Mouse (Mus musculus): ENCODE results near the gene Rbm3. TPM values are rescaled to one million over a fixed set of nuclear protein-coding genes. Genes with fewer than 3 reads are reported as not detected.
A peak's percentile ranks its signal among the peaks of the same experiment; 100 is the strongest.
"Not testable (repeated sequence)": the region's sequence is repeated elsewhere in the genome, so short reads cannot be mapped to it uniquely, and the experiment has no call there.

Gene Rbm3
- polyA plus RNA-seq, 1 experiment from 2014 or later = 421 TPM

- Histone ChIP-seq H3K4me2 (no peak overlapping the region), H3K27ac (no peak overlapping the region), H3K9me3 (no peaks in the 10 kb centered on the region), H3K4me1 (no peaks in the 10 kb centered on the region), H3K27me3 (replicated peaks) (no peaks in the 10 kb centered on the region), H3K4me3 (replicated peaks) (no peak overlapping the region), H3K36me3 (peaks cover 5% of the 10 kb centered on the region; the same call in 1 of the 2 replicates), H3K9ac (no peak overlapping the region)
- no peak for ATAC-seq (ENCODE audit: insufficient read depth, low FRiP score, low read depth)
- 81% methylated on average over 6 of the region's 6 CpGs for WGBS
These were observed 21.7 kb downstream of the Rbm3 start for GRCm38 (mm10) chrX:8123821-8124470.

DNA sequence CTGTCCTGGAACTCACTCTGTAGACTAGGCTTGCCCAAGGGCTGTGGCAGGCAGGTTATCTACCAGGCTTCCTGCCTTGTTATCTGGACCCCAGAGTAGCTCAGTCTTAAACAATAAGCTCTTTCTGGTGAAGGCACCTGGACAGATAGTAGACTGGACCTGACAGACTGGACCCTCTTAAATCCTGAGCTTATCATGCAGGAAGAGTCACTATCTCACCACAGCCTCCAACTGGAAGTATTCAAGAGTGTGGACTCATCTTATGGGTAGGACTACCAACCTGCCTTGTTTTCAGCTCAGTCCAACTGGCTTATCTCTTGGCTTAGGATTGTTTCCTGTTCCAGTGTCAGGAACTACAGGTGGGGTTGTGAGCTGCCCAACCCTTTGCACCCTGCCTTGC, 28.4 kb downstream of the Rbm3 start:
- H3K9ac ChIP-seq = no peak overlapping the region
- no peak overlapping the region for H3K4me3 ChIP-seq (replicated peaks)
- no peaks in the 10 kb centered on the region for H3K36me3 ChIP-seq
- no peaks in the 10 kb centered on the region for H3K4me1 ChIP-seq
- H3K27me3 ChIP-seq (replicated peaks) = no peaks in the 10 kb centered on the region
- no peaks in the 10 kb centered on the region for H3K9me3 ChIP-seq
- H3K4me2 ChIP-seq = no peak overlapping the region
- H3K27ac ChIP-seq = no peak overlapping the region
- ATAC-seq (ENCODE audit: insufficient read depth, low FRiP score, low read depth) = no peak

- Histone ChIP-seq H3K9me3 (no peaks in the 10 kb centered on the region), H3K27ac (no peak overlapping the region), H3K36me3 (no peaks in the 10 kb centered on the region), H3K4me1 (no peaks in the 10 kb centered on the region), H3K4me3 (replicated peaks) (no peak overlapping the region), H3K4me2 (no peak overlapping the region), H3K27me3 (replicated peaks) (no peaks in the 10 kb centered on the region), H3K9ac (no peak overlapping the region)
- WGBS = 77% methylated on average over 4 of the region's 4 CpGs
- no peak for ATAC-seq (ENCODE audit: insufficient read depth, low FRiP score, low read depth)
These were observed 30.4 kb downstream of the Rbm3 start for GRCm38 (mm10) chrX:8115275-8115674.

DNA sequence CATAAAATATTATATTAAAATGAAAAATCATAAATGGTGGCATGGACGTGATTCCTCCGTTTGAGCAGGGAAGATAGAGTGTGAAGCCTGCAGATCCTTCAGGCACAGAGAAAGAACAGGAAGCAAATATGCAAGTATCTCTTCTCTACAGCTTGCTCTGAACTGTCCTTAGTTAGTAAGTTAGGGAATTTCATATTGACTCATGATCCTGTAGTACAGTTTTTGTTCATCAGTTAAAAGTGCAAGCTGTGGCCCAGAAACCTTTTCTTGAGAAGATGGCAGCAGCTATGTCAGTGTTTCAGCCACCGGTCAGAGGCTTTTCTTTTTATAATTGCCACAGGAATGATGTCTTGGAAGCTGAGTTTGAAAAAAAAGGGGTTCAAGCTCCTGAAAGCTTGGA, 40.7 kb downstream of the Rbm3 start:
- 89% methylated on average over 3 of the region's 3 CpGs for WGBS
- Histone ChIP-seq H3K9me3 (no peaks in the 10 kb centered on the region), H3K27me3 (replicated peaks) (no peaks in the 10 kb centered on the region), H3K36me3 (no peaks in the 10 kb centered on the region), H3K9ac (no peak overlapping the region), H3K4me2 (no peak overlapping the region), H3K4me1 (no peaks in the 10 kb centered on the region), H3K27ac (no peak overlapping the region), H3K4me3 (replicated peaks) (no peak overlapping the region)
- no peak for ATAC-seq (ENCODE audit: insufficient read depth, low FRiP score, low read depth)

GRCm38 (mm10) chrX:8102213-8102668, 43.4 kb downstream of the Rbm3 start:
- WGBS = 58% methylated on average over 7 of the region's 7 CpGs

DNA sequence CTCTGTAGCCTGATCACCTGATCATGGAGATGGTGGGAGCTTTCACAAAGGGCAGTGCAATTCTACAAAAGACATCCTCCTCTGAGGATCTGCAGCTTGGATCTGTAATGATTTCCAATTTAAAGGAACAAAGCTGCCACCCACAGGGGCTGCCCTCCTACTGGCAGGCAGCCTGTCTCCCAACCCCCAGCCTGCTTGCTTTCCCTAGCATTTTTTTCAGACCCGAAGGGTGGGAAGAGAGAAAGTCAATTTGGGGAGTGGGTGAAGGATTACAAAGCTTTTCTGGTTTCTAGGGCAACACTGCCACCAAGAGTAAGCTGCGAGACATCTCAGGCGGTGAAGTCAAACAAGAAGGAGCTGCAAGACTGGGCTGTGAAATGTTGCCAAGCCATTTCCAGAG, 44.7 kb downstream of the Rbm3 start:
- Histone ChIP-seq H3K27ac (no peak overlapping the region; the same call in 1 of the 2 replicates), H3K4me2 (no peak overlapping the region)

More at GRCm38 (mm10) chrX:8102213-8102668, 43.4 kb downstream of the Rbm3 start:
- no peaks in the 10 kb centered on the region for H3K4me1 ChIP-seq
- H3K9me3 ChIP-seq = no peaks in the 10 kb centered on the region
- H3K4me3 ChIP-seq (replicated peaks) = no peak overlapping the region
- no peak overlapping the region for H3K9ac ChIP-seq
- H3K4me2 ChIP-seq = no peak overlapping the region
- H3K36me3 ChIP-seq = no peaks in the 10 kb centered on the region
- H3K27ac ChIP-seq = no peak overlapping the region
- peak; percentile 63; the same call in 1 of the 2 replicates for ATAC-seq (ENCODE audit: insufficient read depth, low FRiP score, low read depth)
- H3K27me3 ChIP-seq (replicated peaks) = no peaks in the 10 kb centered on the region

DNA sequence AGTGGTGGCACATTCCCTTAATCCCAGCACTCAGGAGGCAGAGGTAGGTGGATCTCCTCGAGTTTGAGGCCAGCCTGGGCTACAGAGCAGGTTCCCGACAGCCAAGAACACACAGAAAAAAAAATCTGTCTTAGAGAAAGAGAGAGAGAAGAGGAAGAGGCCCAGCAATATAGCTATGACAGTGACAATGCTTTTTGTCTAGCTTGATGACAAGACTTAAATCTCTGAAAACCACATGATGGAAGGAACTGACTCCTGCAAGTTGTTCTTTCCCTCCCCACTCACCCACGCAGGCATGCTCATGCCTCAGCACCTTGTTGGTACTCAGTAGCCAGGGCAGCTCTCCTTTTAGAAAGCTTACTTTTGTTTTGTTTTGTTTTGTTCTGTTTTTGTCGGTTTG, 46.2 kb downstream of the Rbm3 start:
- no peak overlapping the region for H3K9ac ChIP-seq
- no peak overlapping the region for H3K27ac ChIP-seq
- 43% methylated on average over 4 of the region's 4 CpGs for WGBS
- H3K9me3 ChIP-seq = no peaks in the 10 kb centered on the region
- H3K4me3 ChIP-seq (replicated peaks) = no peak overlapping the region
- H3K4me2 ChIP-seq = no peak overlapping the region
- H3K27me3 ChIP-seq (replicated peaks) = no peaks in the 10 kb centered on the region
- no peak for ATAC-seq (ENCODE audit: insufficient read depth, low FRiP score, low read depth)
- no peaks in the 10 kb centered on the region for H3K4me1 ChIP-seq
- H3K36me3 ChIP-seq = no peaks in the 10 kb centered on the region

More for the DNA sequence above, 44.7 kb downstream of the Rbm3 start:
- no peaks in the 10 kb centered on the region for H3K27me3 ChIP-seq (replicated peaks)
- no peak for ATAC-seq (ENCODE audit: insufficient read depth, low FRiP score, low read depth)
- no peak overlapping the region for H3K4me3 ChIP-seq (replicated peaks)
- no peak overlapping the region for H3K9ac ChIP-seq
- H3K9me3 ChIP-seq = no peaks in the 10 kb centered on the region
- no peaks in the 10 kb centered on the region for H3K36me3 ChIP-seq
- H3K4me1 ChIP-seq = no peaks in the 10 kb centered on the region
- WGBS = 26% methylated on average over 3 of the region's 3 CpGs

- Histone ChIP-seq H3K9ac (no peak overlapping the region), H3K27ac (no peak overlapping the region)
- ATAC-seq (ENCODE audit: insufficient read depth, low FRiP score, low read depth) = peak; percentile 97
These were observed 48.9 kb downstream of the Rbm3 start for GRCm38 (mm10) chrX:8096787-8097242.

DNA sequence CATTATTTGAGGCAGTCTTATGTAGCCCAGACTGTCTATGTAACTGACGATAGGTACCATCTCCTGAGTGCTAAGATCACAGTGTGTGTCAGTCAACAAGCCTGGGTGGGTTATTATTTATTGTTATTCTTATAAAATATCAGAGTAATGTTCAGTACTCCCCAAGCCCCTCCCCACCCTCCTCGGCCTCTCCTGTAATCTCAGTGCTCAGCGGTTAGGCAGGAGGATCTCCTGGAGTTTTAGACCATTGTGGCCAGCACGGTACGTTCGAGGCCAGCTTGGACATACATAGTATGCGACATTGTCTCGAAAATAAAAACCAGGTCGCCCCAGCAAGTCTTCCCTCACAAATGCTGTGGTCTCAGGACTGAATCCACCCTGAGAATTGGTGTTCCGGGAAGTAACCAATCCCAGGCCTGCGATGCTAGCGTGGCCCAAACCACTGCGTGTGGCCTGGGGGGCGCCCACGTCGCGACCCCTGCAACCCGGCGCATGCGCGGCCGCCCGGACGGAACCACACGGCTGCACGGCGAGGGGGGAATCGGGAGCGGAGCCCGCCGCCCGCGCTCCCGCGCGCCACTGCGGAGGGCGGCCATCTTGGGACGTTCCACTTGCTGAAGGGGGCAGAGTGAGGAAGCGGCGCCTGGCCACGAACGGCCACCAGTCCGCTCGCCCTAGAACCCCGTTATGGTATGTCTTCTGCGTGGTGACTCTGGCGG, 49.5 kb downstream of the Rbm3 start:
- H3K9ac ChIP-seq = not testable (repeated sequence)

More at GRCm38 (mm10) chrX:8096787-8097242, 48.9 kb downstream of the Rbm3 start:
- Histone ChIP-seq H3K27me3 (replicated peaks) (no peaks in the 10 kb centered on the region), H3K4me2 (peak overlapping the region; percentile 42), H3K9me3 (no peaks in the 10 kb centered on the region), H3K4me3 (replicated peaks) (peak overlapping the region; percentile 21; the same call in 1 of the 2 replicates), H3K36me3 (no peaks in the 10 kb centered on the region), H3K4me1 (no peaks in the 10 kb centered on the region)
- WGBS = 17% methylated on average over 19 of the region's 19 CpGs

DNA sequence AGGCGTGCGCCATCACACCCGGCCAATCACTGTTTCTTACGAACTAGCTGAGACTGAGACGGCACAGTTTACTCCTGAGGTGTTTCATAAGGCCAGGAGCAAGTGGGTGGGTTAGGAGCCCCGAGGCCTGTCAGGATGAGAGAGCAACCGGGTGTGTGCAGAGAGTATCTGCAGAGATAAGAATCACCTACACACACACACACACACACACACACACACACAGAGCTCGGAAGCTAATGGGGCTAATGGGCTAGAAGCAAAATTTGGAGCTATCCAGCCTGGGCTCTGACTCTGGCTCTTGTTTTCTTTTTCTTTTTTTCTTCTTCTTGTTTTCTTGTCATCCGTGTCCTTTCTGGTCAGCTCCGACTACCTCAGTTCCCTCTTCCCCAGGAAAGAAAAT, 50.1 kb downstream of the Rbm3 start:
- H3K36me3 ChIP-seq = no peaks in the 10 kb centered on the region
- H3K27ac ChIP-seq = no peak overlapping the region
- H3K4me2 ChIP-seq = peak overlapping the region; percentile 36
- no peaks in the 10 kb centered on the region for H3K9me3 ChIP-seq
- WGBS = 70% methylated on average over 10 of the region's 10 CpGs
- H3K9ac ChIP-seq = no peak overlapping the region
- H3K4me1 ChIP-seq = no peaks in the 10 kb centered on the region
- 0 out of 2 replicates have a peak overlapping the region, but pooled peaks have one; percentile 32 for H3K4me3 ChIP-seq (replicated peaks)
- no peak for ATAC-seq (ENCODE audit: insufficient read depth, low FRiP score, low read depth)
- H3K27me3 ChIP-seq (replicated peaks) = no peaks in the 10 kb centered on the region

More for the DNA sequence above, 49.5 kb downstream of the Rbm3 start:
- not testable (repeated sequence) for H3K27me3 ChIP-seq (replicated peaks); H3K36me3 ChIP-seq; H3K27ac ChIP-seq; H3K9me3 ChIP-seq; H3K4me1 ChIP-seq
- H3K4me2 ChIP-seq = peak overlapping the region; percentile 36; the same call in 1 of the 2 replicates
- 13% methylated on average over 28 of the region's 48 CpGs for WGBS
- peak overlapping the region; percentile 32 for H3K4me3 ChIP-seq (replicated peaks)
- ATAC-seq (ENCODE audit: insufficient read depth, low FRiP score, low read depth) = peak; percentile 91

- not testable (repeated sequence) for H3K4me1 ChIP-seq; H3K27ac ChIP-seq; ATAC-seq (ENCODE audit: insufficient read depth, low FRiP score, low read depth); H3K9me3 ChIP-seq; H3K9ac ChIP-seq; H3K4me2 ChIP-seq; H3K36me3 ChIP-seq; H3K27me3 ChIP-seq (replicated peaks); H3K4me3 ChIP-seq (replicated peaks)
- 78% methylated on average over 4 of the region's 5 CpGs for WGBS
These were observed 54.7 kb downstream of the Rbm3 start for GRCm38 (mm10) chrX:8090954-8091347.

DNA sequence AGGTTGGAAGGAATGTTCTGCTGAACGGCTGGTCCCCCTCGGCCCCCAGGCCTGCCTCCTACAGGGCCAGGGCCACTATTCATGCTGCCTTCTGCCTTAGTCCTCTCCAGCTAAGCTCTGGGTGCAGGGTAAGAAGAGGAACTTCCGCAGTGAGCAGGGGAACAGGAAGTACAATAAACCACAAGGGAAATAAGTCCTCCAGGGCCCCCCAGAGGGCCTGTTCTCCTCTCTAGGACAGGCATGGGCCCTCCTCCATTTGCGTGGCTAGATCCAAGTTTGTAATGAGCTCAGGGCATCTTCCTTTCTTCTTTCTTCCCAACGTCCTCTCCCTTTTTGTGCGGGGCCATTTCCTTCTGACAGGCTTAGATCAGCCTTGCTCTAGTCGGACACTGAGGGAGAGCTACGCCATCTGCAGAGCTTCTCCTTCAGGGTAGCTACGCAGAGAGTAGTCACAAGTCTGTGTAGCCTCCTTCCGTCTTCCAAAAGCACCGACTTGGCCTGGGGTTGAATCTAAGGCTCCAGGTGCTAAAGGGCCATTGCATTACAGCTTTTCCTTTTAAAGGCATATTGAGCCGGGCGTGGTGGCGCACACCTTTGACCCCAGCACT, 55.2 kb downstream of the Rbm3 start, which contains the start of gene Was:
Was (minus strand) TSS at position 153 of the 608 bp plus-strand sequence.
- no peak within 1 kb of the TSS for H3K9ac ChIP-seq
- H3K9me3 ChIP-seq = no peaks in the 10 kb centered on the region
- WGBS = 76% methylated on average over 14 of the region's 14 CpGs
- H3K4me3 ChIP-seq (replicated peaks) = no peak within 1 kb of the TSS
- no peaks in the 10 kb centered on the region for H3K27me3 ChIP-seq (replicated peaks)
- no peak within 1 kb of the TSS for H3K27ac ChIP-seq
- H3K36me3 ChIP-seq = no peaks in the 10 kb centered on the region
- ATAC-seq (ENCODE audit: insufficient read depth, low FRiP score, low read depth) = no peak
- no peaks in the 10 kb centered on the region for H3K4me1 ChIP-seq
- no peak within 1 kb of the TSS for H3K4me2 ChIP-seq
